ENCODE assay signal across 21 mouse cellular contexts in genomic region chr1:91420601-91421065, GRCm38 (mm10). TPM values are rescaled to one million over a fixed set of nuclear protein-coding genes. Genes with fewer than 3 reads are reported as not detected.
DNase-seq lines count a peak whose midpoint lies in the region; ATAC-seq and TF ChIP-seq lines count a peak whose summit lies in the region.
"Had no signal": no experiment of that assay in that cellular context is flagged by ENCODE, and none has a peak within 500 bp of the region (broad histone marks: within the 10 kb centered on the region; RNA-seq: fewer than 3 reads in every experiment).

No protein-coding gene starts in this region.

- no peak overlapping the region for H3K4me3 ChIP-seq in kidney, adult 2 months (ENCODE audit: insufficient read depth, low read depth, low read length)
- H3K4me3 ChIP-seq in liver, embryonic 14.5 days (ENCODE audit: insufficient read depth in 1 of 2, low read depth in 2 of 2, low read length in 2 of 2), result no peak overlapping the region
- H3K4me3 ChIP-seq in liver, embryonic 12.5 days, result no peak overlapping the region
- H3K4me3 ChIP-seq: embryonic facial prominence, embryonic 15.5 days; erythroblast, embryonic 14.5 days; forebrain, embryonic 10.5 days; gastrocnemius, adult 2 months; heart, embryonic 12.5 days; hindbrain, embryonic 12.5 days had no signal

- TF ChIP-seq CTCF in kidney, adult 2 months (conservative IDR thresholded peaks at IDR 0.05; ENCODE audit: insufficient read depth, insufficient read length, low read depth, low read length), result no peak
- no peak for TF ChIP-seq CTCF in liver, embryonic 14.5 days (IDR thresholded peaks at IDR 0.05; ENCODE audit: low read depth)

- TF ChIP-seq POLR2A in kidney, adult 2 months (IDR thresholded peaks at IDR 0.05; ENCODE audit: low read depth, low read length), result no peak

- ATAC-seq in liver, embryonic 14.5 days (ENCODE audit: insufficient read depth), result peak; percentile 23; the same call in 1 of the 2 replicates
- no peak for ATAC-seq in liver, embryonic 12.5 days
- ATAC-seq: CD4-positive, CD25-positive, alpha-beta regulatory T cell, adult 4 months; forebrain, embryonic 14.5 days had no signal

- no peak overlapping the region for H3K27ac ChIP-seq in kidney, adult 2 months (ENCODE audit: insufficient read depth, low read depth, low read length)
- no peak overlapping the region for H3K27ac ChIP-seq in liver, embryonic 14.5 days
- H3K27ac ChIP-seq in liver, embryonic 12.5 days, result no peak overlapping the region
- H3K27ac ChIP-seq: embryonic facial prominence, embryonic 15.5 days; forebrain, embryonic 10.5 days; gastrocnemius, adult 2 months; hindbrain, embryonic 12.5 days had no signal

- no peaks in the 10 kb centered on the region for H3K9me3 ChIP-seq in liver, embryonic 14.5 days (ENCODE audit: control insufficient read depth, low read length)
- H3K9me3 ChIP-seq in liver, embryonic 12.5 days (replicated peaks), result no peaks in the 10 kb centered on the region
- H3K9me3 ChIP-seq: embryonic facial prominence, embryonic 15.5 days; forebrain, embryonic 10.5 days; G1E; heart, embryonic 12.5 days; hindbrain, embryonic 12.5 days had no signal

- DNase-seq in adrenal gland, postnatal 14 days, result peak; percentile 66
- no peak for DNase-seq in adrenal gland, postnatal 10 days
- DNase-seq in kidney, adult 2 months, result peak; percentile 63
- no peak for DNase-seq in kidney, adult 8-10 months
- no peak for DNase-seq in liver, embryonic 14.5 days (ENCODE audit: low read depth in 3 of 3, low spot score in 3 of 3)
- no peak for DNase-seq in lung, postnatal 4 days
- DNase-seq: B cell, adult 2 months; cerebellum, adult 2 months; cerebellum, postnatal 10 days; embryo, embryonic 11 days; gastrocnemius, adult 2 months; gastrocnemius, postnatal 25 days had no signal

- 83% methylated on average over 8 of the region's 8 CpGs for WGBS in kidney, adult 2 months
- 77% methylated on average over 8 of the region's 8 CpGs for WGBS in liver, embryonic 14.5 days (ENCODE audit: insufficient replicate concordance)
- 75% methylated on average over 8 of the region's 8 CpGs for WGBS in liver, embryonic 12.5 days (ENCODE audit: insufficient replicate concordance)

- TF ChIP-seq EP300 in liver, embryonic 14.5 days (IDR thresholded peaks at IDR 0.05; ENCODE audit: low read depth), result no peak

- peaks cover 5% of the 10 kb centered on the region; the same call in 1 of the 2 replicates for H3K4me1 ChIP-seq in kidney, adult 2 months (ENCODE audit: control insufficient read depth, insufficient read depth, low read length)
- peaks cover 0 to 6% of the 10 kb centered on the region in 2 experiments; a peak in 1 of 4 replicates for H3K4me1 ChIP-seq in liver, embryonic 14.5 days (replicated peaks; ENCODE audit: control insufficient read depth in 2 of 2, insufficient read depth in 2 of 2, low read length in 1 of 2)
- no peaks in the 10 kb centered on the region for H3K4me1 ChIP-seq in liver, embryonic 12.5 days
- H3K4me1 ChIP-seq: embryonic facial prominence, embryonic 15.5 days; heart, embryonic 12.5 days had no signal

- peaks cover 4% of the 10 kb centered on the region; the same call in 1 of the 2 replicates for H3K36me3 ChIP-seq in kidney, adult 2 months (ENCODE audit: control insufficient read depth, insufficient read depth, low read length)
- no peaks in the 10 kb centered on the region for H3K36me3 ChIP-seq in liver, embryonic 14.5 days (replicated peaks; ENCODE audit: control insufficient read depth, insufficient read depth, low read depth)
- H3K36me3 ChIP-seq in liver, embryonic 12.5 days, result peaks cover 20% of the 10 kb centered on the region
- H3K36me3 ChIP-seq: forebrain, embryonic 10.5 days had no signal

- H3K9ac ChIP-seq in liver, embryonic 14.5 days (replicated peaks), result no peak overlapping the region
- no peak overlapping the region for H3K9ac ChIP-seq in liver, embryonic 12.5 days
- H3K9ac ChIP-seq: embryonic facial prominence, embryonic 15.5 days; heart, embryonic 12.5 days; hindbrain, embryonic 12.5 days had no signal

- H3K4me2 ChIP-seq in liver, embryonic 14.5 days (ENCODE audit: low read depth), result no peak overlapping the region
- H3K4me2 ChIP-seq in liver, embryonic 12.5 days, result no peak overlapping the region
- H3K4me2 ChIP-seq: embryonic facial prominence, embryonic 15.5 days; heart, embryonic 12.5 days; hindbrain, embryonic 12.5 days had no signal

- no peaks in the 10 kb centered on the region for H3K27me3 ChIP-seq in kidney, adult 2 months (replicated peaks; ENCODE audit: control insufficient read depth, insufficient read depth, low read length)
- H3K27me3 ChIP-seq in liver, embryonic 14.5 days (ENCODE audit: control insufficient read depth, insufficient read depth, low read length), result no peaks in the 10 kb centered on the region
- no peaks in the 10 kb centered on the region for H3K27me3 ChIP-seq in liver, embryonic 12.5 days (replicated peaks)
- H3K27me3 ChIP-seq: embryonic facial prominence, embryonic 15.5 days; heart, embryonic 12.5 days; hindbrain, embryonic 12.5 days had no signal

RNA-seq across cellular contexts. Expression of gene Hes6, which starts 6.8 kb away (rescaled TPM):
- total RNA-seq in adrenal gland, postnatal 14 days (2021), result 182 and 223 TPM in 2 replicates
- 100 to 1,000 TPM in 1 of 2 experiments, 10 to 100 TPM in 1; 49.5 to 137 TPM for total RNA-seq in adrenal gland, postnatal 10 days (2021)
- 64.1 and 66.7 TPM in 2 replicates for polyA plus RNA-seq in kidney, adult 2 months (2012; rRNA removed)
- 11.2 and 12.9 TPM in 2 replicates for polyA plus RNA-seq in liver, embryonic 14.5 days (2012; rRNA removed)
- 14.5 and 15.1 TPM in 2 replicates for polyA plus RNA-seq in liver, embryonic 14.5 days (2014; fragmentation: Nextera tagmentation; extraction: Ambion mirVana)
- 31.9 and 32.4 TPM in 2 replicates for polyA plus RNA-seq in liver, embryonic 12.5 days (2016; fragmentation: Nextera tagmentation; extraction: Ambion mirVana)

RNA-seq across cellular contexts. Expression of gene Ilkap, which starts 22.0 kb away (rescaled TPM):
- total RNA-seq in adrenal gland, postnatal 14 days (2021), result 99.4 and 110 TPM in 2 replicates
- 10 to 100 TPM; 82.9 to 83.7 TPM for total RNA-seq in adrenal gland, postnatal 10 days (2021)
- 42.6 and 47.9 TPM in 2 replicates for polyA plus RNA-seq in kidney, adult 2 months (2012; rRNA removed)
- polyA plus RNA-seq in liver, embryonic 14.5 days (2012; rRNA removed), result 30.9 and 46.0 TPM in 2 replicates
- 62.1 and 65.8 TPM in 2 replicates for polyA plus RNA-seq in liver, embryonic 14.5 days (2014; fragmentation: Nextera tagmentation; extraction: Ambion mirVana)
- polyA plus RNA-seq in liver, embryonic 12.5 days (2016; fragmentation: Nextera tagmentation; extraction: Ambion mirVana), result 107 TPM in 2 replicates

RNA-seq across cellular contexts. Expression of gene Per2, which starts 38.5 kb away (rescaled TPM):
- 38.3 and 42.3 TPM in 2 replicates for total RNA-seq in adrenal gland, postnatal 14 days (2021)
- 10 to 100 TPM; 15.6 to 37.9 TPM for total RNA-seq in adrenal gland, postnatal 10 days (2021)
- 5.6 and 6.8 TPM in 2 replicates for polyA plus RNA-seq in kidney, adult 2 months (2012; rRNA removed)
- 3.3 and 3.7 TPM in 2 replicates for polyA plus RNA-seq in liver, embryonic 14.5 days (2012; rRNA removed)
- 1.6 and 2.2 TPM in 2 replicates for polyA plus RNA-seq in liver, embryonic 14.5 days (2014; fragmentation: Nextera tagmentation; extraction: Ambion mirVana)
- polyA plus RNA-seq in liver, embryonic 12.5 days (2016; fragmentation: Nextera tagmentation; extraction: Ambion mirVana), result 2.9 and 3.1 TPM in 2 replicates

RNA-seq across cellular contexts. Expression of gene Erfe, which starts 54.4 kb away (rescaled TPM):
- total RNA-seq in adrenal gland, postnatal 14 days (2021), result 7.3 and 9.1 TPM in 2 replicates
- 1 to 10 TPM; 1.0 to 2.2 TPM for total RNA-seq in adrenal gland, postnatal 10 days (2021)
- 0.14 and 0.19 TPM in 2 replicates for polyA plus RNA-seq in kidney, adult 2 months (2012; rRNA removed)
- polyA plus RNA-seq in liver, embryonic 14.5 days (2012; rRNA removed), result 2.2 and 2.7 TPM in 2 replicates
- 2.3 and 2.4 TPM in 2 replicates for polyA plus RNA-seq in liver, embryonic 14.5 days (2014; fragmentation: Nextera tagmentation; extraction: Ambion mirVana)
- 6.4 and 7.8 TPM in 2 replicates for polyA plus RNA-seq in liver, embryonic 12.5 days (2016; fragmentation: Nextera tagmentation; extraction: Ambion mirVana)
- polyA plus RNA-seq: CD4-positive, CD25-positive, alpha-beta regulatory T cell, adult 4 months; cerebellum, adult 2 months had no signal

Comparison
In these comparisons a context has a peak if more than half of its experiments do, and no peak if none do; other contexts are left out.
1. DNase-seq: peak in adrenal gland, postnatal 14 days (single experiment) and kidney, adult 2 months (single experiment); none in adrenal gland, postnatal 10 days (single experiment), kidney, adult 8-10 months (0 of 2), liver, embryonic 14.5 days (0 of 3) and lung, postnatal 4 days (0 of 2).